Mouse (Mus musculus) ES-E14 (cell line): ENCODE results near the gene Lpar3. TPM values are rescaled to one million over a fixed set of nuclear protein-coding genes. Genes with fewer than 3 reads are reported as not detected.

Source experiments
- DNase-seq: peaks from one replicate; pipeline ENCODE4 v3.0.0-alpha.2; 2013; ENCODE audit warnings: low read depth, low spot score
- H3K27ac ChIP-seq: 2 replicates; pipeline ENCODE4 v1.5.1; 2012; ENCODE audit warnings: low read depth, mild to moderate bottlenecking, low read length, moderate library complexity, mixed read lengths; ENCODE audit not compliant: poor library complexity, insufficient read depth, severe bottlenecking
- H3K36me3 ChIP-seq: 2 replicates; pipeline ENCODE4 v1.6.1; 2012; ENCODE audit warnings: mild to moderate bottlenecking, low read length, moderate library complexity, mixed read lengths; ENCODE audit not compliant: control insufficient read depth, poor library complexity, insufficient read depth, severe bottlenecking
- H3K4me1 ChIP-seq, 2 experiments: fragments of 150-350 bp in 1 of 2; sonication (generic) in 1 of 2; 2 replicates each; pipeline ENCODE4 v1.6.1; 2012; ENCODE audit warnings: low read length in 2 of 2, mild to moderate bottlenecking in 1 of 2, mixed read lengths in 1 of 2; ENCODE audit not compliant: control insufficient read depth in 2 of 2, insufficient read depth in 2 of 2, poor library complexity in 1 of 2
- H3K4me3 ChIP-seq, 2 experiments: fragments of 150-350 bp in 1 of 2; sonication (generic) in 1 of 2; 2 replicates each; pipeline ENCODE4 v1.5.1; 2012; ENCODE audit warnings: low read length in 2 of 2, low read depth in 1 of 2, mild to moderate bottlenecking in 1 of 2, mixed read lengths in 1 of 2; ENCODE audit not compliant: insufficient read depth in 1 of 2, poor library complexity in 1 of 2, severe bottlenecking in 1 of 2
- H3K9ac ChIP-seq: 2 replicates; pipeline ENCODE4 v1.6.1; 2012; ENCODE audit warnings: low read depth, mild to moderate bottlenecking, low read length, mixed read lengths; ENCODE audit not compliant: poor library complexity, insufficient read depth, severe bottlenecking
- H3K9me3 ChIP-seq: fragments of 150-350 bp; sonication (generic); 2 replicates; pipeline ENCODE4 v1.6.1; 2012; ENCODE audit warnings: low read depth, mild to moderate bottlenecking, low read length; ENCODE audit not compliant: control insufficient read depth, insufficient read depth
- CHD2 ChIP-seq: IDR thresholded peaks from 2 replicates; pipeline ENCODE4 v1.6.1; 2014; ENCODE audit warnings: mild to moderate bottlenecking, low read depth, low read length, inconsistent platforms
- HCFC1 ChIP-seq: IDR thresholded peaks from 2 replicates; pipeline ENCODE4 v1.6.1; 2012; ENCODE audit warnings: low read length, inconsistent platforms, borderline replicate concordance; ENCODE audit not compliant: insufficient read depth
- MAFK ChIP-seq: IDR thresholded peaks from 2 replicates; pipeline ENCODE4 v1.6.1; 2014; ENCODE audit warnings: mild to moderate bottlenecking, low read depth, low read length, inconsistent platforms; ENCODE audit not compliant: insufficient read depth
- ZC3H11A ChIP-seq: IDR thresholded peaks from 2 replicates; pipeline ENCODE4 v1.6.1; 2012; ENCODE audit warnings: low read depth, mild to moderate bottlenecking, inconsistent platforms, low read length, borderline replicate concordance
- ZNF384 ChIP-seq: IDR thresholded peaks from 2 replicates; pipeline ENCODE4 v1.6.1; 2012; ENCODE audit warnings: low read depth, low read length, inconsistent platforms
- in situ Hi-C, 2 experiments: fragments of 600-800 bp; cut with MboI; formaldehyde crosslinking; loops; one replicate each; pipeline ENCODE4 v1.15.1; 2025; ENCODE audit warnings: low sequenced_read_pairs in 2 of 2, inconsistent platforms in 1 of 2; ENCODE audit not compliant: unreplicated experiment in 2 of 2
- total RNA-seq: library from RNA; depleted of rRNA; stranded (reverse); fragments of 300-350 nt; gene quantifications from 2 replicates; pipeline ENCODE4 v1.2.3, GENCODE M21; 2012; rRNA removed

Lpar3 gene
- total RNA-seq: 0.63 and 0.89 TPM in 2 replicates

DNA sequence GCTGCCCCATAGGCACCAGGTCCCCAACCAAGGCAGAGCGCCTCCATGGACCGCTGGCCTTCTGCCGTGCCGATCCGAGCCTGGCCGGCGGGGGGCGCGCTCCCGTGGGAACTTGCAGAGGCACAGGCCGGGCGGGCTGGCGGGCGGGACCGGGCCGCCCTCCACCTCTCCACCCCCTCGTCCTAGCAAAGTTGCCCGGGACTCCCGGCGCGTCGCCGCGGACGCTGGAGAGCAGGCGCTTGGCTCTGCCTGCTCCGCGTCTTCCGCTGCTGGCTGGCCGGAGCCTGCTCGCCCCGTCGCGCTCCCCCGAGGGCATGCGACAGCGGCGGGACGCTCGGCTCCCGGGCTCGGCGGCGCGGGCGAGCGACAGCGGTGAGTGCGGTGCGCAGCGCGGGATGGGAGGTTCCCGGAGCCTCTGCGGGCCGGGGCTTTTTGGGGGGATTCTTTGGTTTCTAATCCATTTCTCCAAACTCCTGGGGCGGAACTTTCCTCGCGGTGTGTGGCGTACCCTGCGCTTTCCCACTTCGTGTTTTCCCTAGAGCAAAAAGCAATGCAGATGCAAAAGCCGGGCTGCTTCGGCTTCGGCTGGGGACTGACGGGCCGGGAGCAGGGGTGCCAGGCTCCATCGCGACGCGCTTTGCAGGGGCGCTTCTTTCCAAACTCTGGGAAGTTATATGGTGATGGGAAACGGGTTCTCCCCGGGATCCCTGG is at the start of gene Lpar3:
Gene Lpar3 (plus strand): TSS at position 188 of the 711 bp plus-strand sequence.
- H3K9me3 ChIP-seq: no peaks in the 10 kb centered on the region
- H3K27ac ChIP-seq: no peak within 1 kb of the TSS
- TF ChIP-seq MAFK (no peak), ZNF384 (no peak), ZC3H11A (no peak), HCFC1 (no peak; the same call in 1 of the 2 replicates), CHD2 (no peak)
- H3K4me3 ChIP-seq: peak within 1 kb of the TSS; percentile 45 to 66
- H3K36me3 ChIP-seq: no peaks in the 10 kb centered on the region
- peak within 1 kb of the TSS; percentile 59 for H3K9ac ChIP-seq
- in situ Hi-C loops: no loop called here
- peak; percentile 56 for DNase-seq
- no peaks in the 10 kb centered on the region for H3K4me1 ChIP-seq

DNA sequence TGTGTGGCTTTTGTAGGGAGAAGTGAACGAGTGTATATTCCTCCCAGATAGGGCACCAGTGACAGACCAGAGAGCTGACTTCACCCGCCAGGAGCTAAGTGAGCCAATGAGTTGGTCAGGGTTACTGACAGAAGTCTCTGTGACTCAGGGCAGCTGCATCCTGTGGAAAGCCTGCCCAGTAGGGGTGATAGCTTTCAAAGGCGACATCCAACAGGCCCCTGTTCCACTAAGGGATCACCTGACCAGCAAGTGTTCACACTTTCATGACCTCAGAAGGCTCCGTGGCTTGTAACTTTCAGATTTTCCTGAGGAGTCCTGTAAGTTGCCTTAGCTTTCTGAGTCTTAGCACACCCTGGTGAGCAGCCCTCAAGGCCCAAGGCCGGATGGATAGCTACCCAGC is 47.7 kb upstream of the Lpar3 start:
- in situ Hi-C loops: no loop called here
- H3K9me3 ChIP-seq: no peaks in the 10 kb centered on the region
- no peak for DNase-seq
- TF ChIP-seq MAFK (no peak), CHD2 (no peak), HCFC1 (no peak), ZC3H11A (no peak), ZNF384 (no peak)
- H3K9ac ChIP-seq: no peak overlapping the region
- H3K4me3 ChIP-seq: no peak overlapping the region
- H3K4me1 ChIP-seq: no peaks in the 10 kb centered on the region
- H3K27ac ChIP-seq: no peak overlapping the region
- H3K36me3 ChIP-seq: no peaks in the 10 kb centered on the region

GRCm38 (mm10) chr3:146174215-146174614 is 46.5 kb upstream of the Lpar3 start:
- no peaks in the 10 kb centered on the region for H3K9me3 ChIP-seq
- H3K36me3 ChIP-seq: no peaks in the 10 kb centered on the region
- H3K9ac ChIP-seq: no peak overlapping the region
- H3K4me3 ChIP-seq: no peak overlapping the region
- no peaks in the 10 kb centered on the region for H3K4me1 ChIP-seq
- no peak for DNase-seq
- in situ Hi-C loops: no loop called here
- TF ChIP-seq HCFC1: no peak
- no peak for TF ChIP-seq ZC3H11A
- no peak for TF ChIP-seq MAFK
- TF ChIP-seq ZNF384: no peak
- no peak for TF ChIP-seq CHD2
- H3K27ac ChIP-seq: no peak overlapping the region

DNA sequence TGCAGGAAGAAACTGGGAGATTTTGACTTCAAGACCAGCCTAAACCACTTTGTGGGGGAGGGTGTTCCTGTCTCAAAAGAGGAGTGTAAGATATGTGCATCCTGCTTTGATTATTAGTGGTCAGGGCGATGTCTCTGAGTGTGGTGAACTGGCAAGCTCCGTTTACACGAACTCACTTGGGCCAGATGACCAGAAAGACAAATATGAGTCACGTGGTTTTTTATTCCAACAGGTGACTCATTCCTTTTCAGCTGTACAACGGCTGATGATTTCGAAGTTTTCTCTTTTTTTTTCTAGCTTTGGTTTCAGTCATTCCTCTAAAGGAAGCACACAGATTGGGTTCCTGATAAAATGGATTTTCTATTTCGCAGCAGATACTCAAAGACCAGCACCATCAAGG is 43.5 kb upstream of the Lpar3 start:
- peaks cover 0 to 3% of the 10 kb centered on the region in 2 experiments; a peak in 1 of 4 replicates for H3K4me1 ChIP-seq
- H3K36me3 ChIP-seq: no peaks in the 10 kb centered on the region
- in situ Hi-C loops: loop anchor here (5.0 to 25.0 kb wide), 4 partner anchors 120 to 765 kb away; no protein-coding TSS in a partner anchor
- no peaks in the 10 kb centered on the region for H3K9me3 ChIP-seq
- TF ChIP-seq ZNF384: no peak
- no peak for TF ChIP-seq HCFC1
- no peak for TF ChIP-seq ZC3H11A
- no peak for TF ChIP-seq CHD2
- TF ChIP-seq MAFK: no peak
- H3K27ac ChIP-seq: no peak overlapping the region
- no peak for DNase-seq
- no peak overlapping the region for H3K4me3 ChIP-seq
- no peak overlapping the region for H3K9ac ChIP-seq
